Mouse (Mus musculus) heart, postnatal 0 days (tissue): Measurements from ENCODE around the gene Trip6. TPM values are rescaled to one million over a fixed set of nuclear protein-coding genes. Genes with fewer than 3 reads are reported as not detected.

Source experiments
- ATAC-seq: fragments of 200-750 bp; cut with Nextera tagmentation; 2 replicates; pipeline ENCODE4 v1.8.0; 2017; ENCODE audit warnings: low read depth, moderate number of reproducible peaks, moderate library complexity; ENCODE audit not compliant: insufficient read depth
- DNase-seq: peaks from one replicate; pipeline ENCODE4 v3.0.0-alpha.2; 2016; ENCODE audit warnings: low spot score
- H3K27ac ChIP-seq: fragments of 300-500 bp; sonication (generic); 2 replicates; pipeline ENCODE4 v1.5.1; 2014; ENCODE audit warnings: low read depth, mild to moderate bottlenecking
- H3K27me3 ChIP-seq: fragments of 300-500 bp; sonication (generic); 2 replicates; pipeline ENCODE4 v1.6.1; 2014; ENCODE audit warnings: low read length, mixed read lengths; ENCODE audit not compliant: control insufficient read depth, insufficient read depth
- H3K36me3 ChIP-seq: fragments of 300-500 bp; sonication (generic); replicated peaks from 2 replicates; pipeline ENCODE4 v1.6.1; 2014; ENCODE audit warnings: low read length, mixed read lengths; ENCODE audit not compliant: control insufficient read depth, insufficient read depth
- H3K4me1 ChIP-seq: fragments of 300-500 bp; sonication (generic); 2 replicates; pipeline ENCODE4 v1.6.1; 2014; ENCODE audit warnings: antibody characterized with exemption; ENCODE audit not compliant: control insufficient read depth, insufficient read depth
- H3K4me2 ChIP-seq: fragments of 300-500 bp; sonication (generic); 2 replicates; pipeline ENCODE4 v1.6.1; 2014; ENCODE audit warnings: low read depth, mild to moderate bottlenecking, low read length, moderate library complexity
- H3K4me3 ChIP-seq: fragments of 300-500 bp; sonication (generic); 2 replicates; pipeline ENCODE4 v1.5.1; 2014; ENCODE audit warnings: low read depth, low read length
- H3K9ac ChIP-seq: fragments of 300-500 bp; sonication (generic); replicated peaks from 2 replicates; pipeline ENCODE4 v1.6.1; 2014; ENCODE audit warnings: low read depth, low read length, mixed read lengths
- H3K9me3 ChIP-seq: fragments of 300-500 bp; sonication (generic); replicated peaks from 2 replicates; pipeline ENCODE4 v1.6.1; 2016; ENCODE audit warnings: low read length; ENCODE audit not compliant: control insufficient read depth
- CTCF ChIP-seq: IDR thresholded peaks from 2 replicates; pipeline ENCODE4 v1.5.1; 2016; ENCODE audit warnings: antibody characterized with exemption, control low read depth, low read depth
- EP300 ChIP-seq: IDR thresholded peaks from 2 replicates; pipeline ENCODE4 v1.6.1; 2016; ENCODE audit warnings: antibody characterized with exemption, low read depth
- WGBS: fragments of 180-500 bp; shearing (Covaris S2); extraction: QIAGEN DNeasy Blood & Tissue Kit; methylation state at CpG from one replicate; pipeline ENCODE4 v1.1.7; 2014; 5-methylcytosine and 5-hydroxymethylcytosine counted together
- polyA plus RNA-seq: library from polyadenylated mRNA; unstranded; fragments of >200 nt; fragmentation: Nextera tagmentation; extraction: Ambion mirVana; gene quantifications from 2 replicates; pipeline ENCODE4 v1.2.1, GENCODE M21; 2015
- total RNA-seq: library from RNA; depleted of rRNA; stranded (reverse); fragments of >200 nt; gene quantifications from 2 replicates; pipeline ENCODE4 v1.2.3, GENCODE M21; 2014; ENCODE audit warnings: low replicate concordance

Gene Trip6
- total and polyA plus RNA-seq, 2 experiments from 2014 or later, result 28.6 to 44.8 TPM

GRCm38 (mm10) chr5:137304165-137304564 is 10.0 kb downstream of the Trip6 start:
- H3K4me1 ChIP-seq, result peaks cover 24% of the 10 kb centered on the region
- H3K27ac ChIP-seq, result no peak overlapping the region
- TF ChIP-seq EP300, result no peak
- TF ChIP-seq CTCF, result no peak
- H3K4me2 ChIP-seq, result no peak overlapping the region
- WGBS, result 61% methylated on average over 3 of the region's 3 CpGs
- no peak overlapping the region for H3K4me3 ChIP-seq
- peaks cover 72% of the 10 kb centered on the region for H3K36me3 ChIP-seq
- no peaks in the 10 kb centered on the region for H3K9me3 ChIP-seq
- H3K27me3 ChIP-seq, result no peaks in the 10 kb centered on the region
- peak overlapping the region; percentile 12; the same call in 1 of the 2 replicates for H3K9ac ChIP-seq
- no peak for ATAC-seq
- DNase-seq, result no peak

GRCm38 (mm10) chr5:137303609-137304008 is 10.6 kb downstream of the Trip6 start:
- TF ChIP-seq CTCF (no peak), EP300 (no peak)
- ATAC-seq (no peak), DNase-seq (no peak)
- Histone ChIP-seq H3K4me3 (no peak overlapping the region), H3K9me3 (no peaks in the 10 kb centered on the region), H3K27ac (no peak overlapping the region), H3K9ac (peak overlapping the region; percentile 12; the same call in 1 of the 2 replicates), H3K4me1 (peaks cover 24% of the 10 kb centered on the region), H3K36me3 (peaks cover 72% of the 10 kb centered on the region), H3K4me2 (no peak overlapping the region), H3K27me3 (no peaks in the 10 kb centered on the region)
- 39% methylated on average over 4 of the region's 4 CpGs for WGBS

- H3K9me3 ChIP-seq, result no peaks in the 10 kb centered on the region
- WGBS, result 83% methylated on average over 21 of the region's 21 CpGs
- no peaks in the 10 kb centered on the region for H3K27me3 ChIP-seq
- peaks cover 22% of the 10 kb centered on the region for H3K4me1 ChIP-seq
- H3K4me2 ChIP-seq, result no peak overlapping the region
- DNase-seq (no peak), ATAC-seq (peak; percentile 16; the same call in 1 of the 2 replicates)
- no peak overlapping the region for H3K4me3 ChIP-seq
- H3K27ac ChIP-seq, result no peak overlapping the region
- H3K36me3 ChIP-seq, result peaks cover 95% of the 10 kb centered on the region
- no peak for TF ChIP-seq CTCF
- TF ChIP-seq EP300, result no peak
- no peak overlapping the region for H3K9ac ChIP-seq
Measured at GRCm38 (mm10) chr5:137301253-137301652, 13.0 kb downstream of the Trip6 start.

GRCm38 (mm10) chr5:137299240-137299639 is 15.0 kb downstream of the Trip6 start:
- 61% methylated on average over 7 of the region's 7 CpGs for WGBS
- Histone ChIP-seq H3K27me3 (no peaks in the 10 kb centered on the region), H3K9ac (no peak overlapping the region), H3K4me1 (peaks cover 7% of the 10 kb centered on the region), H3K4me3 (no peak overlapping the region), H3K36me3 (peaks cover 93% of the 10 kb centered on the region), H3K27ac (no peak overlapping the region), H3K9me3 (no peaks in the 10 kb centered on the region), H3K4me2 (no peak overlapping the region)
- no peak for DNase-seq
- TF ChIP-seq CTCF, result no peak
- TF ChIP-seq EP300, result no peak
- no peak for ATAC-seq

GRCm38 (mm10) chr5:137297126-137297525 is 17.1 kb downstream of the Trip6 start:
- Histone ChIP-seq H3K27me3 (no peaks in the 10 kb centered on the region), H3K36me3 (peaks cover 72% of the 10 kb centered on the region), H3K4me2 (no peak overlapping the region), H3K4me1 (peaks cover 18% of the 10 kb centered on the region), H3K4me3 (no peak overlapping the region), H3K9ac (no peak overlapping the region), H3K27ac (no peak overlapping the region), H3K9me3 (no peaks in the 10 kb centered on the region)
- DNase-seq (no peak), ATAC-seq (no peak)
- no peak for TF ChIP-seq CTCF
- TF ChIP-seq EP300, result no peak
- WGBS, result 91% methylated on average over 14 of the region's 14 CpGs

GRCm38 (mm10) chr5:137295712-137296111 is 18.5 kb downstream of the Trip6 start:
- Histone ChIP-seq H3K36me3 (peaks cover 57% of the 10 kb centered on the region), H3K9me3 (no peaks in the 10 kb centered on the region), H3K9ac (no peak overlapping the region), H3K27ac (no peak overlapping the region), H3K4me3 (no peak overlapping the region), H3K27me3 (peaks cover 9% of the 10 kb centered on the region; the same call in 1 of the 2 replicates), H3K4me1 (peaks cover 18% of the 10 kb centered on the region), H3K4me2 (no peak overlapping the region)
- WGBS, result 89% methylated on average over 15 of the region's 15 CpGs
- TF ChIP-seq CTCF, result no peak
- no peak for TF ChIP-seq EP300
- no peak for ATAC-seq
- no peak for DNase-seq
